Mouse (Mus musculus) intestine, embryonic 14.5 days (tissue): ENCODE measurements around the gene Dpm2. TPM values are rescaled to one million over a fixed set of nuclear protein-coding genes. Genes with fewer than 3 reads are reported as not detected.

Experiments used
- ATAC-seq: fragments of 200-750 bp; cut with Nextera tagmentation; replicated peaks from 2 replicates; pipeline ENCODE4 v1.8.0; 2017; ENCODE audit warnings: low read depth, moderate number of reproducible peaks, moderate TSS enrichment, moderate library complexity; ENCODE audit not compliant: low FRiP score, low TSS enrichment
- DNase-seq: peaks from one replicate; pipeline ENCODE4 v3.0.0-alpha.2; 2018; ENCODE audit warnings: low spot score
- H3K27ac ChIP-seq: fragments of 300-500 bp; sonication (generic); 2 replicates; pipeline ENCODE4 v1.5.1; 2014; ENCODE audit warnings: low read depth, mild to moderate bottlenecking, control low read depth
- H3K27me3 ChIP-seq: fragments of 300-500 bp; sonication (generic); replicated peaks from 2 replicates; pipeline ENCODE4 v1.6.1; 2014; ENCODE audit warnings: low read length, control low read depth; ENCODE audit not compliant: control insufficient read depth, insufficient read depth
- H3K36me3 ChIP-seq: fragments of 300-500 bp; sonication (generic); 2 replicates; pipeline ENCODE4 v1.6.1; 2014; ENCODE audit warnings: low read length, control low read depth; ENCODE audit not compliant: control insufficient read depth, insufficient read depth
- H3K4me1 ChIP-seq: fragments of 300-500 bp; sonication (generic); replicated peaks from 2 replicates; pipeline ENCODE4 v1.6.1; 2014; ENCODE audit warnings: low read length, control low read depth, mixed read lengths; ENCODE audit not compliant: control insufficient read depth, insufficient read depth
- H3K4me2 ChIP-seq: fragments of 300-500 bp; sonication (generic); 2 replicates; pipeline ENCODE4 v1.6.1; 2014; ENCODE audit warnings: low read length
- H3K4me3 ChIP-seq: fragments of 300-500 bp; sonication (generic); 2 replicates; pipeline ENCODE4 v1.5.1; 2014; ENCODE audit warnings: low read depth, low read length, control low read depth, mixed read lengths
- H3K9ac ChIP-seq: fragments of 300-500 bp; sonication (generic); 2 replicates; pipeline ENCODE4 v1.6.1; 2014; ENCODE audit warnings: mild to moderate bottlenecking, low read length
- H3K9me3 ChIP-seq: fragments of 300-500 bp; sonication (generic); 2 replicates; pipeline ENCODE4 v1.6.1; 2016; ENCODE audit warnings: low read length, control low read depth; ENCODE audit not compliant: control insufficient read depth
- WGBS: fragments of 180-500 bp; shearing (Covaris S2); extraction: QIAGEN DNeasy Blood & Tissue Kit; methylation state at CpG from one replicate; pipeline ENCODE4 v1.1.7; 2014; 5-methylcytosine and 5-hydroxymethylcytosine counted together
- polyA plus RNA-seq: library from polyadenylated mRNA; unstranded; fragments of >200 nt; fragmentation: Nextera tagmentation; extraction: Ambion mirVana; gene quantifications from 2 replicates; pipeline ENCODE4 v1.2.1, GENCODE M21; 2014

Dpm2 gene
- polyA plus RNA-seq, 1 experiment from 2014 or later: 118 TPM

DNA sequence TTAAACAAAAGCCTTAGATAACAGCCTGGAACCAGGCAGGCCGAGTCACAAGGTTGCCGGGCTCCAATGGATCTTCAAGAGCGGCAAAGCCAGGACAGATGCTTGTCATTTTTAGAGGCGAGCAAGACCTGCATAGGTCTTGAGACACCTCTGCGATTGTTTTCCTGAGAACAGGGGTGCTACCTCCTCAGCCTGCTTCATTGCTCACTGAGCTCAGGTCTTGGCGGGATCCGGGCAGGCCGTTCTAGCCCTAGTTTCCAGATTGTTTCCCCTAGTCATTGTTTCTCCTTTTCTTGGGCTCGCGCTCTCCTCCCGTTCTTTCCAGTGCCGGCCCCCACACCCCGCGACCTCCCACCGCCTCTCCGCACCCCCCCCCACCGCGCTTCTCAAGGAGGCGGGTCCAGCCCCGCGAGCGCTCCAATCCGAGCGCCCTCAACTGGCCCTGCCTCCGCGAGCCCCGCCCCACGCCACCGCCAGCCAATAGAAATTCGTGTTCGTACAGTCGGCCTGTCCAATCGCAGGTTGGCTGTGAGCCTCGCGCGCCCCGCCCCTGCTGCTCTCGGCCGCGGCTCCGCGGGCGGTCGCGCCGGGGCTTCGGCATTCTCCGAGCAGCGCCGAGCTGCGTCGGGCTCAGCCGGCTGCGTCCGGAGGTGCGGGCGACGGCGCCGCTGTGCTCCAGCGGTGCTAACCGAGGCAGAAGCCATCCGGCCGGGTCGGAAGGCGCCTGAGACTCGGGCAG lies 35.8 kb upstream of the Dpm2 start, which contains the start of gene Fam102a:
Gene Fam102a, plus strand, starts transcription at position 600 of the 739 bp plus-strand sequence.
- Histone ChIP-seq H3K27ac (peak within 1 kb of the TSS; percentile 95), H3K9me3 (no peaks in the 10 kb centered on the region), H3K9ac (peak within 1 kb of the TSS; percentile 86), H3K4me3 (peak within 1 kb of the TSS; percentile 81), H3K4me1 (peaks cover 42% of the 10 kb centered on the region), H3K27me3 (no peaks in the 10 kb centered on the region), H3K36me3 (no peaks in the 10 kb centered on the region), H3K4me2 (peak within 1 kb of the TSS; percentile 79)
- under 1% methylated on average over 67 of the region's 67 CpGs for WGBS
- peak; percentile 97 for DNase-seq
- peak; percentile 95 for ATAC-seq

DNA sequence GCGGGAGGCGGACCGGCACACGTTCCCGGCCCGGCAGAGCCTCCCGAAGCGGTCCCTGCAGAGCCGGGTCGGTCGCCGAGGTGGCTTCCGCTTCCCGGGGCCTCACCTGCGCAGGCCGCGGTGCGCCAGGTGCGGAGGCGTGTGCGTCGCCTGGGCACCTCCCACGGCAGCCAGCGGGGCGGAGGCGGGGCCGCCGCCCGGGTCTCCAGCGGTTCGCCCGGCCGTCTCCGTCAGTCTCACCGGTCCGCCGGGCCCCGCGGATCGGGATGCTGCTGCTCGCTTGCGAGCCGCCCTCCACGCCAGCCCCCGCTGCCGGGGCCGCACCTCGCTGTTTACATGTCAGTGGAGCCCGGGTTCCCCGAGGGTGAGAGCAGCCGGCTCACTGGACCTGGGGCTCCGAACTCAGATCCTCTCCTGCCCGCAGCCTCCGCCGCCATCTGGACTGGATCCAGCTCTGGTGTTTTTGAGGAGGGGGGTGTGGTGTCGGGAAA lies 35.1 kb upstream of the Dpm2 start:
- Histone ChIP-seq H3K27me3 (no peaks in the 10 kb centered on the region), H3K4me3 (peak overlapping the region; percentile 81), H3K36me3 (no peaks in the 10 kb centered on the region), H3K4me1 (peaks cover 42% of the 10 kb centered on the region), H3K4me2 (peak overlapping the region; percentile 79), H3K9me3 (no peaks in the 10 kb centered on the region), H3K27ac (peak overlapping the region; percentile 95), H3K9ac (peak overlapping the region; percentile 86)
- ATAC-seq (peak; percentile 72), DNase-seq (no peak)
- WGBS: under 1% methylated on average over 35 of the region's 56 CpGs

DNA sequence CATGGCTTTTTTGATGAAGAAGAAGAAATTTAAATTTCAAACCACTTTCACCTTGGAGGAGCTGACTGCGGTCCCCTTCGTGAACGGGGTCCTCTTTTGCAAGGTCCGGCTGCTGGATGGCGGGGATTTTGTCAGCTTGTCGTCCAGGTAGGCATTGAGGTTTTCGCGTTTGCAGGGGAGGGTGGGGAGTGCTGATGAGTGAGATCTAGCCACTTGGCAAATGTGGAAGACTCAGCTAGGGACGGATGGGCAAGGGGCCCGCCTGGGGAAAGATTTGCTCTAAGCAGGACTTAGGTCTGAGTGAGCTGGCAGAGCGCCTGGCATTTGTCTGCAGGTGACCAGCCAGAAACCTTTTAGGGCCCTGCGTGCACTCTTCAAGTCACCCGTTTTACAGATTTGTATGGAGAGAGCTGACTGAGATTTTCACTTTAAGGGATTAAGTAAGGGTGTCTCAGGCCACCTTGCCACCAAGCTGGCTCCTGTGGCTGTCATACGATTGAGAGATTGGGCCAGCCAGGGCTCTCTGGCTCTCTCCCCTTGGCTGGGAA lies 34.5 kb upstream of the Dpm2 start:
- Histone ChIP-seq H3K36me3 (no peaks in the 10 kb centered on the region), H3K27me3 (no peaks in the 10 kb centered on the region), H3K9me3 (no peaks in the 10 kb centered on the region), H3K4me1 (peaks cover 42% of the 10 kb centered on the region), H3K27ac (no peak overlapping the region), H3K4me3 (peak overlapping the region; percentile 81), H3K9ac (peak overlapping the region; percentile 86), H3K4me2 (peak overlapping the region; percentile 79)
- DNase-seq (peak; percentile 70), ATAC-seq (no peak)
- WGBS: 1% methylated on average over 14 of the region's 14 CpGs

DNA sequence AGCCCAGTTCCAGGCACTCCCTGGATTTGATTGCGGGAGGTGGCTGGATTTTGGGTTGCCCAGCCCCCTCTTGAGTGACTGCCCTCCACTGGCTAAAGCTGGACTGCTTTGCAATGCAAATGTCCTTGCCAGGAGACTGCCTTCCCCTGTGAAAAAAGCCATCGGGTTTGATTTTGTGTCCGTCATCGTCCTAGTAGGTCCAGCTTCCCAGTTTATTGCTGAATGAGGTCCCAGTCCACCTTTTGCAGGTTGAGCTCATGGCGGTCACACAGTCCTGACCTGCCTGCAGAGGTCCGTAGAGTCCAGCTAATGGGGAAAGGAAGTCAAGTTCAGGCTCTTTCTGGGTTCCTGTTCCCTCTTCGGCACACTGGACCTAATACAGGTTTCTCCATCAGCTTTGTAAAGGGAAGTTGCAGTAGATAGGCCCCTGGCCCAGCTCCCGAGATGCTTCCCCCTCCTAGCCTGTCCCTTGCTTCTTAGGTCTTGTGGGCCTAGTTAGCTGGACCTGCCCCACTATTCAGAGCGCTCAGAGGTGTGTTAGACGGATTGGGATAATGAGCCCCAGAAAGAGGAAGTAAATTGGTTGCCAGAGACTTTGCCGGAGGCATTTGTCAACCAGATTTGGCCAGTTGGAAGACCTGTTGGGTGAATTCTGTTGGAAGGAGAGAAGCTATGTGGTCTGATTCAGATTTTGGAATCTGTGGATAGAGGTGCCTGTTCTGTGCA lies 33.9 kb upstream of the Dpm2 start:
- H3K27ac ChIP-seq: no peak overlapping the region; the same call in 1 of the 2 replicates
- no peaks in the 10 kb centered on the region for H3K9me3 ChIP-seq
- H3K4me2 ChIP-seq: peak overlapping the region; percentile 79
- DNase-seq (peak; percentile 73), ATAC-seq (no peak)
- H3K9ac ChIP-seq: peak overlapping the region; percentile 86
- WGBS: 8% methylated on average over 11 of the region's 11 CpGs
- no peaks in the 10 kb centered on the region for H3K36me3 ChIP-seq
- H3K4me3 ChIP-seq: peak overlapping the region; percentile 81
- H3K27me3 ChIP-seq: no peaks in the 10 kb centered on the region
- H3K4me1 ChIP-seq: peaks cover 42% of the 10 kb centered on the region

DNA sequence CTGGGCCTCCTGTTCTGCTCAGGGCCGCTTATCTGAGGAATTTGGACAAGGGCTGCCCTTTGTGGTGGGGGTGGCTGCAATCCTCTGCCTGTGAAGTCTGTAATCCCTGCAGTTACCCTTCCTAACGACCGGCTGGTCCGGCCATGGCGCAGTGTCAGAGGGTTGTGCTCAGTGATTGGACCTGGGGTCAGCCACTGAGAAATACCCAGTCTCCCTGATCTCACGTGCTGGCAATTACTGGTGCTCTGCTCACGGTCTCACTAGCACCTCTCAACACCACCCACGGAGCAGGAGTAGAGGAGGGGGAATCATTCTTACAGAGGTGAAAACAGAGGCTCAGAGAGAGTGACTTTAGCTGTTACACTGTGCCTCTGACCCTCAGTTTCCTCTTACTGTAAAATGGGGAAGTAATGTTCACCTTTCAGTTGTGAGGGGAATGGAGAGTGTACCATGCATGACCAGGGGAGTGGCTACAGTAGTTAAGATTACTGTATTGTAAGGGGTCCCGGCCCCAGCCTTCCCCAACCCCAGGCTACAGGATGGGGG lies 33.2 kb upstream of the Dpm2 start:
- no peak overlapping the region for H3K27ac ChIP-seq
- H3K9ac ChIP-seq: peak overlapping the region; percentile 86
- H3K4me3 ChIP-seq: peak overlapping the region; percentile 81
- peaks cover 42% of the 10 kb centered on the region for H3K4me1 ChIP-seq
- H3K4me2 ChIP-seq: peak overlapping the region; percentile 79
- no peak for DNase-seq
- H3K9me3 ChIP-seq: no peaks in the 10 kb centered on the region
- 16% methylated on average over 9 of the region's 9 CpGs for WGBS
- no peaks in the 10 kb centered on the region for H3K27me3 ChIP-seq
- ATAC-seq: no peak
- no peaks in the 10 kb centered on the region for H3K36me3 ChIP-seq

DNA sequence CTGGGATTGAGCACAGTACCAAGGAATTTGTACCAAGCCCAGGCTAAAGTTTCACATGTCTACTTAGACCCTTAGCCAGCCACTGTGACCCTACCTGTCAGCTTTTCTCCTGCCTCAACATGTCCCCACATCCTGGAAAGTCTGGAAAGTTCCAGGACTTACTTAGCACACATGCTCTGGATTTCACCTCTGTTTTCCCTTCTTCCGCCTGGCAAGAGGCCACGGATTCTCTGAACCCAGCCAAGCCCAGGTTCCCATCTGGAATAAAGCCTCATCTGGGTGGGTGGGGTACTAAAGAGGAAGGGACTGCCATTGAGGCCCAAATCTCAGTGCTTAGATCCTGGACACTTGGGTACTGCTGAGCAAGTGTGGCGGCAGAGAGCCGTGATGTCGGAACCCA lies 32.7 kb upstream of the Dpm2 start:
- Histone ChIP-seq H3K9me3 (no peaks in the 10 kb centered on the region), H3K4me3 (no peak overlapping the region; the same call in 1 of the 2 replicates), H3K4me2 (peak overlapping the region; percentile 79), H3K27ac (no peak overlapping the region), H3K36me3 (no peaks in the 10 kb centered on the region), H3K27me3 (no peaks in the 10 kb centered on the region), H3K9ac (no peak overlapping the region), H3K4me1 (peaks cover 42% of the 10 kb centered on the region)
- DNase-seq: no peak
- ATAC-seq: no peak
- 79% methylated on average over 5 of the region's 5 CpGs for WGBS

DNA sequence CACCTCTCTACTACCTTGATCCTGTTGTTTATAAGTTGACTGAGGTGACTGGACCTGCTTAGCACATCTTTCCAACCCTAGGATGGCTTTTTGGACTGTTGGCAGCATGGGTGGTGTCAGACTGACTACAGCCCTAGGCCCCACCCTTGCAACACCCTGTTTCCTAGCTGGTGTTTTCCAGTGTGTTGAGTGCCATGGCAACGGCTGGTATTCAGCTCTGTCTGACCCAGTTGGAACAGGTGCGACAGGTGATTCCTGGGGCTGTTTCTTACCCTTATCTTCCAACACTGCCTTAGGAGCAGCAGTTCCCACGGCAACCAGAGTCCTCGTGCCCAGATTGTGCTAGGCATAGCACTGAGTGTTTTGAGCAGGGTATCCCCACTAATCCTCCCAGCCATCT lies 32.2 kb upstream of the Dpm2 start:
- Histone ChIP-seq H3K27ac (no peak overlapping the region), H3K4me3 (no peak overlapping the region), H3K9ac (no peak overlapping the region), H3K4me1 (peaks cover 40% of the 10 kb centered on the region), H3K9me3 (no peaks in the 10 kb centered on the region), H3K27me3 (no peaks in the 10 kb centered on the region), H3K36me3 (no peaks in the 10 kb centered on the region), H3K4me2 (peak overlapping the region; percentile 79)
- ATAC-seq (no peak), DNase-seq (no peak)
- 57% methylated on average over 4 of the region's 4 CpGs for WGBS

DNA sequence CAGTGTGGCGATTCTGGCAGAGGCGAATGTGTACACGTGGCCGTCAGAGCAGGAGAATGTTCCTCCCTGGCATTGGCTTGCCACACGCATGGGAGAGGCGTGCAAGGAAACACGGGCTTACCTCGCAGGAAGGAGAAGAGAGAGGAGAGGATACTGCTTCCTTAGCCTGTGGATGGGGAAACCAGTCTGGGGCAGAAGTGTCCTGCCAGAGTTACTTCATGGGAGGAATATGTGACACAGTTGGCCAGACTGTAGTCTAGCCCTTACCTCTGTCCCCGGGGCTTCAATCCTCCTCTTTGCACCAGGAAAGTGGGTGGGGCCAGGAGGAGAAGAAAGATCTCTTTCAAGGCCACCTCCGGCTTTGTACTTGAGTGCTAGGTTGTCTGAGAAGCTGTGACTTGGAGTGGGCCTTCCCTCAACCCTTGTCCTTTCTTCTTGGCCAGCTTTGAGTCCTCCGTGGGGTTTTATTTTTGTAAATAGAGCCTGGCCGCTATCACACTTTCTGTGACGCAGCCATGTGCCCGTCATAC lies 31.1 kb upstream of the Dpm2 start:
- Histone ChIP-seq H3K9me3 (no peaks in the 10 kb centered on the region), H3K4me3 (no peak overlapping the region), H3K4me2 (peak overlapping the region; percentile 0; the same call in 1 of the 2 replicates), H3K27ac (no peak overlapping the region), H3K4me1 (peaks cover 31% of the 10 kb centered on the region), H3K27me3 (no peaks in the 10 kb centered on the region), H3K9ac (no peak overlapping the region), H3K36me3 (no peaks in the 10 kb centered on the region)
- DNase-seq: no peak
- ATAC-seq: no peak
- WGBS: 73% methylated on average over 14 of the region's 14 CpGs
